Comparison of ENCODE assay signal across 8 mouse cellular contexts in genomic region chr11:103026901-103027300, GRCm38 (mm10). TPM values are rescaled to one million over a fixed set of nuclear protein-coding genes. Genes with fewer than 3 reads are reported as not detected.
DNase-seq lines count a peak whose midpoint lies in the region; ATAC-seq and TF ChIP-seq lines count a peak whose summit lies in the region.

No protein-coding gene starts in this region.

- no peak overlapping the region for H3K9ac ChIP-seq in hindbrain, embryonic 15.5 days
- no peak overlapping the region for H3K9ac ChIP-seq in neural tube, embryonic 15.5 days (replicated peaks)

- H3K9me3 ChIP-seq in hindbrain, embryonic 15.5 days = no peaks in the 10 kb centered on the region
- H3K9me3 ChIP-seq in neural tube, embryonic 15.5 days (replicated peaks) = no peaks in the 10 kb centered on the region

- H3K4me1 ChIP-seq in lung, adult 2 months (ENCODE audit: control insufficient read depth, insufficient read depth, low read length) = peaks cover 4% of the 10 kb centered on the region; the same call in 1 of the 2 replicates
- peaks cover 34% of the 10 kb centered on the region for H3K4me1 ChIP-seq in hindbrain, embryonic 15.5 days (replicated peaks)
- H3K4me1 ChIP-seq in neural tube, embryonic 15.5 days = peaks cover 40% of the 10 kb centered on the region

- TF ChIP-seq CTCF in lung, adult 2 months (IDR thresholded peaks at IDR 0.05; ENCODE audit: insufficient read depth, low read length) = no peak

- no peaks in the 10 kb centered on the region; the same call in 1 of the 2 replicates for H3K36me3 ChIP-seq in hindbrain, embryonic 15.5 days
- no peaks in the 10 kb centered on the region for H3K36me3 ChIP-seq in neural tube, embryonic 15.5 days

- peak; percentile 94 for DNase-seq in heart, adult 11 months
- DNase-seq in heart, adult 8-10 months (ENCODE audit: low spot score) = no peak
- DNase-seq in lung, postnatal 36 days = peak; percentile 46
- no peak for DNase-seq in lung, adult 2 months
- DNase-seq in c-Kit-positive CD71-positive TER-119-positive erythroid progenitor cells, embryonic 14.5 days (ENCODE audit: low spot score) = no peak
- no peak for DNase-seq in left cerebral cortex, postnatal 25 days (ENCODE audit: low spot score in 2 of 2)

- intact Hi-C loops in left cerebral cortex, postnatal 25 days (cut with DNase I) = no loop called here

- ATAC-seq in hindbrain, embryonic 15.5 days (ENCODE audit: low FRiP score, low read depth) = no peak
- ATAC-seq in neural tube, embryonic 15.5 days (ENCODE audit: low FRiP score) = no peak

- TF ChIP-seq POLR2A in lung, adult 2 months (IDR thresholded peaks at IDR 0.05; ENCODE audit: borderline replicate concordance, extremely low read depth, low read depth, low read length) = no peak

- peak overlapping the region; percentile 77; the same call in 1 of the 2 replicates for H3K4me2 ChIP-seq in hindbrain, embryonic 15.5 days
- H3K4me2 ChIP-seq in neural tube, embryonic 15.5 days = peak overlapping the region; percentile 70; the same call in 1 of the 2 replicates

- no peaks in the 10 kb centered on the region for H3K27me3 ChIP-seq in hindbrain, embryonic 15.5 days
- H3K27me3 ChIP-seq in neural tube, embryonic 15.5 days (replicated peaks) = no peaks in the 10 kb centered on the region

- H3K4me3 ChIP-seq in lung, adult 2 months (replicated peaks; ENCODE audit: extremely low read depth, low read depth, low read length) = no peak overlapping the region
- no peak overlapping the region for H3K4me3 ChIP-seq in hindbrain, embryonic 15.5 days
- H3K4me3 ChIP-seq in neural tube, embryonic 15.5 days (replicated peaks) = no peak overlapping the region

- 75% methylated on average over 3 of the region's 3 CpGs for WGBS in lung, adult 2 months
- WGBS in hindbrain, embryonic 15.5 days = 88% methylated on average over 3 of the region's 3 CpGs
- WGBS in neural tube, embryonic 15.5 days = 90% methylated on average over 3 of the region's 3 CpGs

- H3K27ac ChIP-seq in hindbrain, embryonic 15.5 days (replicated peaks) = no peak overlapping the region
- no peak overlapping the region for H3K27ac ChIP-seq in neural tube, embryonic 15.5 days (replicated peaks)

RNA-seq across cellular contexts. Expression of gene Nmt1, which starts 1.1 kb away (rescaled TPM):
- total RNA-seq in heart, adult 8-10 months (2022) = 10 to 100 TPM; 67.2 to 74.7 (median 70.0) TPM
- polyA plus RNA-seq in lung, adult 2 months (2012; rRNA removed) = 24.0 and 32.2 TPM in 2 replicates
- 32.4 and 34.7 TPM in 2 replicates for polyA plus RNA-seq in hindbrain, embryonic 15.5 days (2015; fragmentation: Nextera tagmentation; extraction: Ambion mirVana)
- 33.8 and 39.3 TPM in 2 replicates for polyA plus RNA-seq in neural tube, embryonic 15.5 days (2015; fragmentation: Nextera tagmentation; extraction: Ambion mirVana)
- 100 to 1,000 TPM; 122 to 124 TPM for total RNA-seq in left cerebral cortex, postnatal 25 days (2021)

RNA-seq across cellular contexts. Expression of gene Dcakd, which starts 1.2 kb away (rescaled TPM):
- total RNA-seq in heart, adult 8-10 months (2022) = 10 to 100 TPM; 54.2 to 95.5 (median 77.9) TPM
- polyA plus RNA-seq in lung, adult 2 months (2012; rRNA removed) = 54.4 and 58.2 TPM in 2 replicates
- 152 and 194 TPM in 2 replicates for polyA plus RNA-seq in hindbrain, embryonic 15.5 days (2015; fragmentation: Nextera tagmentation; extraction: Ambion mirVana)
- polyA plus RNA-seq in neural tube, embryonic 15.5 days (2015; fragmentation: Nextera tagmentation; extraction: Ambion mirVana) = 149 and 153 TPM in 2 replicates
- 10 to 100 TPM; 67.7 to 68.1 TPM for total RNA-seq in left cerebral cortex, postnatal 25 days (2021)

Comparison
In these comparisons a context has a peak if more than half of its experiments do, and no peak if none do; other contexts are left out.
1. DNase-seq: peak in heart, adult 11 months (single experiment) and lung, postnatal 36 days (single experiment); none in heart, adult 8-10 months (single experiment), lung, adult 2 months (single experiment), c-Kit-positive CD71-positive TER-119-positive erythroid progenitor cells, embryonic 14.5 days (single experiment) and left cerebral cortex, postnatal 25 days (0 of 2).